ENCODE assay signal across 7 mouse cellular contexts in the genomic region with DNA sequence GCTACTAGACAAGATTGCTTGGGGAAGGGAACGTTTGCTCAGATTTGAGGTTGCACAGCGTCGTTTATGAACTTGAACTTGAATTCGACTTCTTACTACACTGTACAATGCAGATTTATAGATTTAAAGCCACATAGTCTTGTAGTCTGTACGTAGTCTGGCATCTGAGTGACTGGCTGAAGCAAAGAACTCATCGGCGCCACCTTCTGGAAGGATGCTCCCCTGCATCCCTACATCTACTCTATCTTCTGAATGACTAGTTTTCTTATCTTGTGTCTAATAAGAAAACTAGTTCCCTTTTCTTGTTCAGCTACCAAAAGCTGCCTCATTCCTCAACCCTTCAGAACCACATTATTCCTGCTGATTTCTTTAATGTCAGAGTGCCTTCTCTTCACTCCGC. TPM values are rescaled to one million over a fixed set of nuclear protein-coding genes. Genes with fewer than 3 reads are reported as not detected.
DNase-seq lines count a peak whose midpoint lies in the region; ATAC-seq lines count a peak whose summit lies in the region.
"Not testable (repeated sequence)": the region's sequence is repeated elsewhere in the genome, so short reads cannot be mapped to it uniquely, and the experiment has no call there.

No protein-coding gene starts in this region.

- ATAC-seq in megakaryocyte progenitor cell, adult 5-6 weeks (replicated peaks; ENCODE audit: poor library complexity): peak; percentile 74

- peak; percentile 58 for DNase-seq in R1 (ENCODE audit: low read depth, low spot score)
- DNase-seq in cerebellum, adult 18-20 months: peak; percentile 12 to 15
- DNase-seq in frontal cortex, postnatal 25 days (ENCODE audit: low spot score in 2 of 2): peak; percentile 21 to 42
- peak; percentile 33 for DNase-seq in induced T-regulatory cell, adult 2 months (ENCODE audit: low read depth)
- peak; percentile 62 for DNase-seq in left cerebral cortex, postnatal 14 days (ENCODE audit: low spot score in 2 of 2)
- DNase-seq in spleen, postnatal 4 days (ENCODE audit: low spot score in 2 of 2): peak; percentile 25 to 72

- intact Hi-C loops in left cerebral cortex, postnatal 14 days (cut with DNase I): not testable (repeated sequence)

RNA-seq across cellular contexts. Expression of a gene that starts 41.5 kb away (rescaled TPM):
- total RNA-seq in left cerebral cortex, postnatal 14 days (2021): 10 to 100 TPM; 22.6 to 26.7 TPM
- 26.8 and 27.9 TPM in 2 replicates for total RNA-seq in megakaryocyte progenitor cell, adult 5-6 weeks (2015)
- 29.7 and 67.5 TPM in 2 replicates for total RNA-seq in megakaryocyte progenitor cell, adult 5-6 weeks (2017)

Comparison
In these comparisons a context has a peak if more than half of its experiments do, and no peak if none do; other contexts are left out.
1. Peak in every context shown above with its lines: DNase-seq and ATAC-seq.